Mouse (Mus musculus) MEL (cell line): ENCODE data around the gene Nudc. TPM values are rescaled to one million over a fixed set of nuclear protein-coding genes. Genes with fewer than 3 reads are reported as not detected.

Experiments used
- DNase-seq: peaks from one replicate; pipeline ENCODE4 v3.0.0; 2011; ENCODE audit warnings: low read depth, low spot score
- H3K27ac ChIP-seq: 2 replicates; pipeline ENCODE4 v1.5.1; 2012; ENCODE audit warnings: low read depth, mild to moderate bottlenecking, control low read depth, low read length, moderate library complexity; ENCODE audit not compliant: control insufficient read depth
- H3K27me3 ChIP-seq, 2 experiments: fragments of 150-350 bp in 1 of 2; sonication (generic) in 1 of 2; 2 replicates each; pipeline ENCODE4 v1.6.1; 2012; ENCODE audit warnings: low read length in 2 of 2, mild to moderate bottlenecking in 2 of 2, improper control_type of control experiment in 1 of 2, moderate library complexity in 1 of 2; ENCODE audit not compliant: insufficient read depth in 2 of 2, control insufficient read depth in 1 of 2
- H3K36me3 ChIP-seq, 2 experiments: 2 replicates each; pipeline ENCODE4 v1.6.1; 2012 to 2014; ENCODE audit warnings: low read length in 2 of 2, improper control_type of control experiment in 1 of 2, inconsistent platforms in 1 of 2, mild to moderate bottlenecking in 1 of 2; ENCODE audit not compliant: insufficient read depth in 2 of 2, control insufficient read depth in 1 of 2
- H3K4me1 ChIP-seq, 2 experiments: fragments of 150-350 bp in 1 of 2; sonication (generic) in 1 of 2; 2 replicates each; pipeline ENCODE4 v1.6.1; 2012; ENCODE audit warnings: low read length in 2 of 2, improper control_type of control experiment in 1 of 2, mild to moderate bottlenecking in 1 of 2; ENCODE audit not compliant: insufficient read depth in 2 of 2, control insufficient read depth in 1 of 2
- H3K4me3 ChIP-seq, 2 experiments: fragments of 150-350 bp in 1 of 2; sonication (generic) in 1 of 2; 2 replicates each; pipeline ENCODE4 v1.5.1; 2012; ENCODE audit warnings: low read depth in 2 of 2, low read length in 2 of 2, mild to moderate bottlenecking in 2 of 2, moderate library complexity in 2 of 2, control low read depth in 1 of 2, improper control_type of control experiment in 1 of 2; ENCODE audit not compliant: control insufficient read depth in 1 of 2, insufficient read depth in 1 of 2
- H3K79me2 ChIP-seq: 2 replicates; pipeline ENCODE4 v1.6.1; 2012; ENCODE audit warnings: mild to moderate bottlenecking, low read length, moderate library complexity; ENCODE audit not compliant: control insufficient read depth, poor library complexity, insufficient read depth
- H3K9ac ChIP-seq: 2 replicates; pipeline ENCODE4 v1.6.1; 2012; ENCODE audit warnings: low read depth, mild to moderate bottlenecking, control low read depth, low read length, moderate library complexity; ENCODE audit not compliant: control insufficient read depth, poor library complexity, severe bottlenecking
- H3K9me3 ChIP-seq: fragments of 150-350 bp; sonication (generic); replicated peaks from 2 replicates; pipeline ENCODE4 v1.6.1; 2012; ENCODE audit warnings: mild to moderate bottlenecking, low read length, improper control_type of control experiment, moderate library complexity; ENCODE audit not compliant: insufficient read depth
- BHLHE40 ChIP-seq: IDR thresholded peaks from 2 replicates; pipeline ENCODE4 v1.6.1; 2012; ENCODE audit warnings: low read depth, mild to moderate bottlenecking, inconsistent platforms, low read length, improper control_type of control experiment, borderline replicate concordance
- E2F4 ChIP-seq: IDR thresholded peaks from 2 replicates; pipeline ENCODE4 v1.6.1; 2011; ENCODE audit warnings: low read depth, low read length, improper control_type of control experiment, borderline replicate concordance
- EP300 ChIP-seq, 2 experiments: IDR thresholded peaks; 2 replicates each; pipeline ENCODE4 v1.6.1; 2011; ENCODE audit warnings: improper control_type of control experiment in 2 of 2, low read length in 2 of 2, low read depth in 1 of 2, mild to moderate bottlenecking in 1 of 2
- ETS1 ChIP-seq: IDR thresholded peaks from 2 replicates; pipeline ENCODE4 v1.6.1; 2012; ENCODE audit warnings: low read depth, mild to moderate bottlenecking, inconsistent platforms, low read length, improper control_type of control experiment, moderate library complexity
- GATA1 ChIP-seq: IDR thresholded peaks from 2 replicates; pipeline ENCODE4 v1.6.1; 2011; ENCODE audit warnings: low read depth, low read length, improper control_type of control experiment
- JUND ChIP-seq: IDR thresholded peaks from 2 replicates; pipeline ENCODE4 v1.6.1; 2011; ENCODE audit warnings: low read depth, mild to moderate bottlenecking, improper control_type of control experiment, low read length
- KAT2A ChIP-seq: conservative IDR thresholded peaks from 2 replicates; pipeline ENCODE4 v1.6.1; 2012; ENCODE audit warnings: low read depth, low read length, improper control_type of control experiment, inconsistent platforms
- MAX ChIP-seq: IDR thresholded peaks from 2 replicates; pipeline ENCODE4 v1.6.1; 2011; ENCODE audit warnings: low read length, improper control_type of control experiment
- MAZ ChIP-seq: IDR thresholded peaks from 2 replicates; pipeline ENCODE4 v1.6.1; 2012; ENCODE audit warnings: low read depth, mild to moderate bottlenecking, inconsistent platforms, low read length, improper control_type of control experiment
- MEF2A ChIP-seq: IDR thresholded peaks from 2 replicates; pipeline ENCODE4 v1.6.1; 2014; ENCODE audit warnings: low read depth, mild to moderate bottlenecking, inconsistent platforms, low read length, improper control_type of control experiment; ENCODE audit not compliant: poor library complexity, insufficient replicate concordance, severe bottlenecking; ENCODE audit errors: extremely low read depth
- MYB ChIP-seq: IDR thresholded peaks from 2 replicates; pipeline ENCODE4 v1.6.1; 2011; ENCODE audit warnings: mild to moderate bottlenecking, low read depth, low read length, improper control_type of control experiment
- MYC ChIP-seq: IDR thresholded peaks from 2 replicates; pipeline ENCODE4 v1.6.1; 2011; ENCODE audit warnings: low read depth, mild to moderate bottlenecking, low read length, improper control_type of control experiment, moderate library complexity
- POLR2A ChIP-seq, 2 experiments: IDR thresholded peaks; 2 replicates each; pipeline ENCODE4 v1.6.1; 2011 to 2012; ENCODE audit warnings: low read length in 2 of 2, mild to moderate bottlenecking in 2 of 2, control low read depth in 1 of 2, improper control_type of control experiment in 1 of 2, low read depth in 1 of 2, moderate library complexity in 1 of 2; ENCODE audit not compliant: control insufficient read depth in 1 of 2, insufficient read depth in 1 of 2, poor library complexity in 1 of 2
- POLR2AphosphoS5 ChIP-seq: IDR thresholded peaks from 2 replicates; pipeline ENCODE4 v1.6.1; 2012; ENCODE audit warnings: low read depth, borderline replicate concordance, mild to moderate bottlenecking, inconsistent platforms, low read length, moderate library complexity, mixed read lengths
- RAD21 ChIP-seq: IDR thresholded peaks from 2 replicates; pipeline ENCODE4 v1.6.1; 2011; ENCODE audit warnings: mild to moderate bottlenecking, low read depth, low read length, improper control_type of control experiment
- RCOR1 ChIP-seq: IDR thresholded peaks from 2 replicates; pipeline ENCODE4 v1.6.1; 2012; ENCODE audit warnings: low read depth, mild to moderate bottlenecking, inconsistent platforms, low read length, improper control_type of control experiment
- SIN3A ChIP-seq: IDR thresholded peaks from 2 replicates; pipeline ENCODE4 v1.6.1; 2012; ENCODE audit warnings: low read length, improper control_type of control experiment, inconsistent platforms
- SMC3 ChIP-seq: IDR thresholded peaks from 2 replicates; pipeline ENCODE4 v1.6.1; 2011; ENCODE audit warnings: low read depth, low read length, improper control_type of control experiment
- TAL1 ChIP-seq: IDR thresholded peaks from 2 replicates; pipeline ENCODE4 v1.6.1; 2012; ENCODE audit warnings: mild to moderate bottlenecking, inconsistent platforms, low read length, moderate library complexity, mixed read lengths
- TBP ChIP-seq: IDR thresholded peaks from 2 replicates; pipeline ENCODE4 v1.8.0; 2011; ENCODE audit warnings: low read depth, low read length, improper control_type of control experiment
- UBTF ChIP-seq: IDR thresholded peaks from 2 replicates; pipeline ENCODE4 v1.6.1; 2012; ENCODE audit warnings: low read depth, mild to moderate bottlenecking, inconsistent platforms, low read length, improper control_type of control experiment, moderate library complexity, borderline replicate concordance; ENCODE audit not compliant: insufficient read depth
- ZC3H11A ChIP-seq: IDR thresholded peaks from 2 replicates; pipeline ENCODE4 v1.6.1; 2012; ENCODE audit warnings: low read depth, mild to moderate bottlenecking, inconsistent platforms, low read length, improper control_type of control experiment
- ZKSCAN1 ChIP-seq: IDR thresholded peaks from 2 replicates; pipeline ENCODE4 v1.6.1; 2012; ENCODE audit warnings: low read depth, mild to moderate bottlenecking, inconsistent platforms, low read length, improper control_type of control experiment, moderate library complexity
- ZMIZ1 ChIP-seq: IDR thresholded peaks from 2 replicates; pipeline ENCODE4 v1.6.1; 2012; ENCODE audit warnings: low read depth, mild to moderate bottlenecking, inconsistent platforms, low read length, improper control_type of control experiment, moderate library complexity
- ZNF384 ChIP-seq: IDR thresholded peaks from 2 replicates; pipeline ENCODE4 v1.6.1; 2012; ENCODE audit warnings: low read depth, mild to moderate bottlenecking, inconsistent platforms, low read length, improper control_type of control experiment
- polyA plus RNA-seq, 2 experiments: library from polyadenylated mRNA; stranded (reverse) in 1 of 2; unstranded in 1 of 2; fragments of >175 nt in 1 of 2; fragments of >200 nt in 1 of 2; gene quantifications; 2 replicates each; pipeline versions ENCODE4 v1.2.1 to v1.2.4; 2012; ENCODE audit warnings: low replicate concordance in 2 of 2, low read depth in 1 of 2; ENCODE audit not compliant: insufficient read length in 2 of 2, insufficient read depth in 1 of 2, missing spikeins in 1 of 2
- total RNA-seq: library from RNA; depleted of rRNA; stranded (reverse); fragments of 300-350 nt; gene quantifications from 2 replicates; pipeline ENCODE4 v1.2.3, GENCODE M21; 2012

Nudc gene
- total and polyA plus RNA-seq, 3 experiments: 516 to 732 TPM; not detected in 1

GRCm38 (mm10) chr4:133577983-133578382 lies 32.2 kb upstream of the Nudc start:
- Histone ChIP-seq H3K36me3 (no peaks in the 10 kb centered on the region), H3K9ac (no peak overlapping the region), H3K79me2 (peaks cover 4% of the 10 kb centered on the region; the same call in 1 of the 2 replicates), H3K9me3 (no peaks in the 10 kb centered on the region), H3K27ac (no peak overlapping the region), H3K4me3 (no peak overlapping the region), H3K4me1 (no peaks in the 10 kb centered on the region), H3K27me3 (no peaks in the 10 kb centered on the region)
- TF ChIP-seq JUND (no peak), RCOR1 (no peak), POLR2AphosphoS5 (no peak), MEF2A (no peak), MYB (no peak), E2F4 (no peak), MYC (no peak), MAZ (no peak), BHLHE40 (no peak), RAD21 (no peak), POLR2A (IDR thresholded peaks at IDR 0.05; ENCODE audit: control insufficient read depth in 1 of 2, insufficient read depth in 1 of 2, low read depth in 1 of 2, low read length in 2 of 2, poor library complexity in 1 of 2) (no peak)
- no peak for DNase-seq

DNA sequence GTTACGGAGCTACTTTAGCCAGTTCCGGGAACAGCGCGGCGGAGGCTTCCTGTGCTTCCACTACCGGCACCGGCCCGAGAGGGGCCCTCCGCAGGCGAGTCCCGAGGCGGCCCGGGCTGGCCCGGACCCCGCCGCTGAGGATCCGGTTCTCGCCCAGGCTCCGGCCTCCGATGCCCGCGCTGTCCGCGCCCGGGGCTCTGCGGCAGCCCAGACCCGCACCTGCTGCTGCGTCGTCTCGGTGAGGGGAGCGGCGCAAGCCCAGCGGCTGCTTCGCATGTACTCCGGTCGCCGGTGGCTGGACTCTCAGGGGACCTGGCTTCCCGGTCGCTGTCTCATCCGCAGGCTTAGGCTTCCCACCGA lies 29.0 kb upstream of the Nudc start:
- H3K27me3 ChIP-seq: no peaks in the 10 kb centered on the region
- peaks cover 4% of the 10 kb centered on the region; the same call in 1 of the 2 replicates for H3K79me2 ChIP-seq
- no peaks in the 10 kb centered on the region for H3K9me3 ChIP-seq
- H3K4me3 ChIP-seq: peak overlapping the region; percentile 54 to 84
- TF ChIP-seq GATA1 (no peak), SIN3A (no peak), RCOR1 (0 out of 2 replicates have a peak, but pooled peaks have one; percentile 29), EP300 (IDR thresholded peaks at IDR 0.05; ENCODE audit: low read depth in 1 of 2, low read length in 2 of 2) (no peak), MAX (no peak), UBTF (no peak), POLR2A (IDR thresholded peaks at IDR 0.05; ENCODE audit: control insufficient read depth in 1 of 2, insufficient read depth in 1 of 2, low read depth in 1 of 2, low read length in 2 of 2, poor library complexity in 1 of 2) (0 out of 4 replicates have a peak, but pooled peaks of 1 of the 2 experiments have one; percentile 2), ZKSCAN1 (no peak), SMC3 (no peak), POLR2AphosphoS5 (no peak), KAT2A (0 out of 2 replicates have a peak, but pooled peaks have one; percentile 2), ZC3H11A (no peak), TBP (no peak), ZMIZ1 (no peak), TAL1 (no peak), ETS1 (no peak), JUND (no peak), ZNF384 (no peak)
- no peaks in the 10 kb centered on the region for H3K4me1 ChIP-seq
- H3K36me3 ChIP-seq: no peaks in the 10 kb centered on the region
- no peak overlapping the region; the same call in 1 of the 2 replicates for H3K27ac ChIP-seq
- DNase-seq: no peak
- peak overlapping the region; percentile 86 for H3K9ac ChIP-seq
